Mouse (Mus musculus) embryonic facial prominence, embryonic 14.5 days (tissue): ENCODE data around the gene Draxin. TPM values are rescaled to one million over a fixed set of nuclear protein-coding genes. Genes with fewer than 3 reads are reported as not detected.

Source experiments
- ATAC-seq: fragments of 200-750 bp; cut with Nextera tagmentation; 2 replicates; pipeline ENCODE4 v1.8.0; 2017; ENCODE audit warnings: low read depth, moderate number of reproducible peaks, moderate TSS enrichment
- DNase-seq: peaks from one replicate; pipeline ENCODE4 v3.0.0-alpha.2; 2015; ENCODE audit warnings: low spot score
- H3K27ac ChIP-seq: fragments of 300-500 bp; sonication (generic); replicated peaks from 2 replicates; pipeline ENCODE4 v1.5.1; 2014; ENCODE audit warnings: low read depth, mild to moderate bottlenecking, low read length, moderate library complexity
- H3K27me3 ChIP-seq: fragments of 300-500 bp; sonication (generic); replicated peaks from 2 replicates; pipeline ENCODE4 v1.6.1; 2014; ENCODE audit warnings: low read length; ENCODE audit not compliant: control insufficient read depth, insufficient read depth
- H3K36me3 ChIP-seq: fragments of 300-500 bp; sonication (generic); 2 replicates; pipeline ENCODE4 v1.6.1; 2014; ENCODE audit warnings: low read length, mixed read lengths; ENCODE audit not compliant: control insufficient read depth, insufficient read depth
- H3K4me1 ChIP-seq: fragments of 300-500 bp; sonication (generic); 2 replicates; pipeline ENCODE4 v1.6.1; 2014; ENCODE audit warnings: antibody characterized with exemption, low read length; ENCODE audit not compliant: control insufficient read depth, insufficient read depth
- H3K4me2 ChIP-seq: fragments of 300-500 bp; sonication (generic); 2 replicates; pipeline ENCODE4 v1.6.1; 2014; ENCODE audit warnings: low read depth, mild to moderate bottlenecking, low read length, moderate library complexity, mixed read lengths
- H3K4me3 ChIP-seq: fragments of 300-500 bp; sonication (generic); 2 replicates; pipeline ENCODE4 v1.5.1; 2014; ENCODE audit warnings: low read depth, mild to moderate bottlenecking, low read length
- H3K9ac ChIP-seq: fragments of 300-500 bp; sonication (generic); 2 replicates; pipeline ENCODE4 v1.6.1; 2014; ENCODE audit warnings: low read depth, mild to moderate bottlenecking, low read length, moderate library complexity, mixed read lengths
- H3K9me3 ChIP-seq: fragments of 300-500 bp; sonication (generic); 2 replicates; pipeline ENCODE4 v1.6.1; 2016; ENCODE audit warnings: low read length; ENCODE audit not compliant: control insufficient read depth
- WGBS: fragments of 180-500 bp; shearing (Covaris S2); extraction: QIAGEN DNeasy Blood & Tissue Kit; methylation state at CpG from one replicate; pipeline ENCODE4 v1.1.7; 2014; 5-methylcytosine and 5-hydroxymethylcytosine counted together
- polyA plus RNA-seq: library from polyadenylated mRNA; unstranded; fragments of >200 nt; fragmentation: Nextera tagmentation; extraction: Ambion mirVana; gene quantifications from 2 replicates; pipeline ENCODE4 v1.2.1, GENCODE M21; 2014

The Draxin gene
- polyA plus RNA-seq, 1 experiment from 2014 or later = 0.56 TPM

GRCm38 (mm10) chr4:148098666-148099065, 31.8 kb downstream of the Draxin start:
- no peak overlapping the region for H3K4me2 ChIP-seq
- no peaks in the 10 kb centered on the region for H3K36me3 ChIP-seq
- H3K4me1 ChIP-seq = no peaks in the 10 kb centered on the region
- H3K9ac ChIP-seq = no peak overlapping the region
- no peaks in the 10 kb centered on the region for H3K9me3 ChIP-seq
- no peak overlapping the region for H3K4me3 ChIP-seq
- DNase-seq (no peak), ATAC-seq (no peak)
- no peak overlapping the region for H3K27ac ChIP-seq
- WGBS = 70% methylated on average over 3 of the region's 3 CpGs
- H3K27me3 ChIP-seq = no peaks in the 10 kb centered on the region

GRCm38 (mm10) chr4:148097936-148098335, 32.6 kb downstream of the Draxin start:
- no peak overlapping the region for H3K27ac ChIP-seq
- DNase-seq (no peak), ATAC-seq (no peak)
- no peaks in the 10 kb centered on the region for H3K4me1 ChIP-seq
- no peak overlapping the region for H3K4me3 ChIP-seq
- no peaks in the 10 kb centered on the region for H3K36me3 ChIP-seq
- no peak overlapping the region for H3K4me2 ChIP-seq
- H3K9ac ChIP-seq = no peak overlapping the region
- no peaks in the 10 kb centered on the region for H3K9me3 ChIP-seq
- H3K27me3 ChIP-seq = no peaks in the 10 kb centered on the region
- 95% methylated on average over 2 of the region's 2 CpGs for WGBS

- Histone ChIP-seq H3K36me3 (no peaks in the 10 kb centered on the region), H3K4me2 (no peak overlapping the region), H3K9me3 (no peaks in the 10 kb centered on the region), H3K4me3 (no peak overlapping the region), H3K27me3 (no peaks in the 10 kb centered on the region), H3K4me1 (no peaks in the 10 kb centered on the region), H3K9ac (no peak overlapping the region), H3K27ac (no peak overlapping the region)
- 72% methylated on average over 4 of the region's 4 CpGs for WGBS
- ATAC-seq (no peak), DNase-seq (no peak)
These were observed 35.4 kb downstream of the Draxin start for GRCm38 (mm10) chr4:148095081-148095480.

GRCm38 (mm10) chr4:148094161-148094560, 36.3 kb downstream of the Draxin start:
- no peaks in the 10 kb centered on the region for H3K36me3 ChIP-seq
- WGBS = 80% methylated on average over 5 of the region's 5 CpGs
- ATAC-seq (no peak), DNase-seq (no peak)
- no peak overlapping the region for H3K9ac ChIP-seq
- H3K4me1 ChIP-seq = no peaks in the 10 kb centered on the region
- no peak overlapping the region for H3K27ac ChIP-seq
- no peak overlapping the region for H3K4me3 ChIP-seq
- no peak overlapping the region for H3K4me2 ChIP-seq
- H3K27me3 ChIP-seq = no peaks in the 10 kb centered on the region
- no peaks in the 10 kb centered on the region for H3K9me3 ChIP-seq

GRCm38 (mm10) chr4:148092551-148093271, 37.8 kb downstream of the Draxin start:
- no peak overlapping the region for H3K27ac ChIP-seq
- H3K36me3 ChIP-seq = no peaks in the 10 kb centered on the region
- DNase-seq (no peak), ATAC-seq (no peak)
- no peaks in the 10 kb centered on the region for H3K27me3 ChIP-seq
- H3K4me2 ChIP-seq = no peak overlapping the region
- H3K4me1 ChIP-seq = no peaks in the 10 kb centered on the region
- WGBS = 94% methylated on average over 11 of the region's 11 CpGs
- no peak overlapping the region for H3K4me3 ChIP-seq
- H3K9ac ChIP-seq = no peak overlapping the region
- H3K9me3 ChIP-seq = no peaks in the 10 kb centered on the region

- no peaks in the 10 kb centered on the region for H3K27me3 ChIP-seq
- no peak overlapping the region for H3K4me3 ChIP-seq
- no peaks in the 10 kb centered on the region for H3K9me3 ChIP-seq
- H3K4me2 ChIP-seq = no peak overlapping the region
- DNase-seq (no peak), ATAC-seq (no peak)
- H3K9ac ChIP-seq = no peak overlapping the region
- H3K4me1 ChIP-seq = no peaks in the 10 kb centered on the region
- 93% methylated on average over 1 of the region's 1 CpGs for WGBS
- H3K36me3 ChIP-seq = no peaks in the 10 kb centered on the region
- H3K27ac ChIP-seq = no peak overlapping the region
These were observed 39.3 kb downstream of the Draxin start for GRCm38 (mm10) chr4:148091181-148091580.

- Histone ChIP-seq H3K4me3 (no peak overlapping the region), H3K27me3 (no peaks in the 10 kb centered on the region), H3K9ac (no peak overlapping the region), H3K27ac (no peak overlapping the region), H3K4me2 (no peak overlapping the region), H3K4me1 (peaks cover 6% of the 10 kb centered on the region; the same call in 1 of the 2 replicates), H3K36me3 (no peaks in the 10 kb centered on the region), H3K9me3 (no peaks in the 10 kb centered on the region)
- no peak for ATAC-seq
- 63% methylated on average over 4 of the region's 4 CpGs for WGBS
- DNase-seq = no peak
These were observed 41.3 kb downstream of the Draxin start for GRCm38 (mm10) chr4:148089166-148089565.

GRCm38 (mm10) chr4:148087907-148088527, 42.5 kb downstream of the Draxin start, which contains the start of gene Agtrap:
TSS of gene Agtrap (minus strand) at chr4:148088031.
- Histone ChIP-seq H3K4me3 (peak within 1 kb of the TSS; percentile 74), H3K9ac (peak within 1 kb of the TSS; percentile 86), H3K36me3 (no peaks in the 10 kb centered on the region), H3K4me2 (peak within 1 kb of the TSS; percentile 82), H3K9me3 (no peaks in the 10 kb centered on the region), H3K4me1 (peaks cover 13% of the 10 kb centered on the region; the same call in 1 of the 2 replicates), H3K27ac (peak within 1 kb of the TSS; percentile 39; the same call in 1 of the 2 replicates), H3K27me3 (no peaks in the 10 kb centered on the region)
- DNase-seq = peak; percentile 97
- peak; percentile 94 for ATAC-seq
- 7% methylated on average over 19 of the region's 34 CpGs for WGBS
